Mouse (Mus musculus): Measurements from ENCODE around the gene S100pbp.

The S100pbp gene

GRCm38 (mm10) chr4:129157541-129157940 lies 32.0 kb downstream of the S100pbp start:
- no peak for DNase-seq (ENCODE audit: extremely low read depth, insufficient read length, low spot score)

GRCm38 (mm10) chr4:129151276-129151811 lies 38.2 kb downstream of the S100pbp start:
- DNase-seq (ENCODE audit: extremely low read depth, insufficient read length, low spot score): no peak

GRCm38 (mm10) chr4:129149321-129149720 lies 40.2 kb downstream of the S100pbp start:
- no peak for DNase-seq (ENCODE audit: extremely low read depth, insufficient read length, low spot score)

GRCm38 (mm10) chr4:129147552-129148103 lies 41.9 kb downstream of the S100pbp start:
- DNase-seq (ENCODE audit: extremely low read depth, insufficient read length, low spot score): no peak

- DNase-seq (ENCODE audit: extremely low read depth, insufficient read length, low spot score): no peak
Measured at GRCm38 (mm10) chr4:129146392-129146791, 43.1 kb downstream of the S100pbp start.

GRCm38 (mm10) chr4:129145943-129146342 lies 43.6 kb downstream of the S100pbp start:
- DNase-seq (ENCODE audit: extremely low read depth, insufficient read length, low spot score): no peak

- DNase-seq (ENCODE audit: extremely low read depth, insufficient read length, low spot score): no peak
Measured at GRCm38 (mm10) chr4:129145411-129145810, 44.1 kb downstream of the S100pbp start.

- no peak for DNase-seq (ENCODE audit: extremely low read depth, insufficient read length, low spot score)
Measured at GRCm38 (mm10) chr4:129144401-129145367, 44.8 kb downstream of the S100pbp start.

- no peak for DNase-seq (ENCODE audit: extremely low read depth, insufficient read length, low spot score)
Measured at GRCm38 (mm10) chr4:129143509-129143908, 46.0 kb downstream of the S100pbp start.

- no peak for DNase-seq (ENCODE audit: extremely low read depth, insufficient read length, low spot score)
Measured at GRCm38 (mm10) chr4:129142439-129143045, 47.0 kb downstream of the S100pbp start.

GRCm38 (mm10) chr4:129141560-129142438 lies 47.7 kb downstream of the S100pbp start:
- DNase-seq (ENCODE audit: extremely low read depth, insufficient read length, low spot score): no peak

GRCm38 (mm10) chr4:129140808-129141207 lies 48.7 kb downstream of the S100pbp start:
- no peak for DNase-seq (ENCODE audit: extremely low read depth, insufficient read length, low spot score)

- DNase-seq (ENCODE audit: extremely low read depth, insufficient read length, low spot score): no peak
Measured at GRCm38 (mm10) chr4:129139642-129140041, 49.9 kb downstream of the S100pbp start.

- DNase-seq (ENCODE audit: extremely low read depth, insufficient read length, low spot score): no peak
Measured at GRCm38 (mm10) chr4:129137392-129138321, 51.9 kb downstream of the S100pbp start.

- no peak for DNase-seq (ENCODE audit: extremely low read depth, insufficient read length, low spot score)
Measured at GRCm38 (mm10) chr4:129136579-129137391, 52.7 kb downstream of the S100pbp start, which contains the start of gene Fndc5. Gene Fndc5 (plus strand): TSS chr4:129136999.

- DNase-seq (ENCODE audit: extremely low read depth, insufficient read length, low spot score): no peak
Measured at GRCm38 (mm10) chr4:129136189-129136578, 53.3 kb downstream of the S100pbp start.

- no peak for DNase-seq (ENCODE audit: extremely low read depth, insufficient read length, low spot score)
Measured at GRCm38 (mm10) chr4:129135637-129136036, 53.9 kb downstream of the S100pbp start.
